Mouse (Mus musculus) erythroblast, embryonic 14.5 days (primary cell): ENCODE results near the gene Xirp2. TPM values are rescaled to one million over a fixed set of nuclear protein-coding genes. Genes with fewer than 3 reads are reported as not detected.

ENCODE experiments used
- H3K27me3 ChIP-seq: 2 replicates; pipeline ENCODE4 v1.6.1; 2012; ENCODE audit warnings: inconsistent platforms; ENCODE audit not compliant: control insufficient read depth
- H3K36me3 ChIP-seq: 2 replicates; pipeline ENCODE4 v1.6.1; 2012; ENCODE audit warnings: mild to moderate bottlenecking, inconsistent platforms; ENCODE audit not compliant: control insufficient read depth
- H3K4me1 ChIP-seq: 2 replicates; pipeline ENCODE4 v1.6.1; 2012; ENCODE audit warnings: inconsistent platforms; ENCODE audit not compliant: control insufficient read depth
- H3K4me3 ChIP-seq: replicated peaks from 2 replicates; pipeline ENCODE3; 2012; ENCODE audit warnings: moderate library complexity, mild to moderate bottlenecking, inconsistent platforms
- H3K9me3 ChIP-seq: 2 replicates; pipeline ENCODE4 v1.6.1; 2012; ENCODE audit warnings: low read length, inconsistent platforms, mixed read lengths; ENCODE audit not compliant: control insufficient read depth
- GATA1 ChIP-seq: IDR thresholded peaks from 2 replicates; pipeline ENCODE4 v1.6.1; 2012; ENCODE audit warnings: low read length, inconsistent platforms, mixed read lengths
- TAL1 ChIP-seq: IDR thresholded peaks from 3 replicates; pipeline ENCODE4 v1.6.1; 2012; ENCODE audit warnings: low read length, inconsistent platforms, mixed read lengths
- polyA plus RNA-seq: library from polyadenylated mRNA; stranded (reverse); fragments of >175 nt; gene quantifications from 2 replicates; pipeline ENCODE4 v1.2.3, GENCODE M21; 2012

Xirp2 gene
- polyA plus RNA-seq, 1 experiment: not detected

GRCm38 (mm10) chr2:67477753-67478152, 32.0 kb downstream of the Xirp2 start:
- no peaks in the 10 kb centered on the region for H3K9me3 ChIP-seq
- no peaks in the 10 kb centered on the region for H3K4me1 ChIP-seq

GRCm38 (mm10) chr2:67481051-67481450, 35.2 kb downstream of the Xirp2 start:
- H3K4me1 ChIP-seq: no peaks in the 10 kb centered on the region
- no peaks in the 10 kb centered on the region for H3K9me3 ChIP-seq
- no peak overlapping the region for H3K4me3 ChIP-seq
- H3K36me3 ChIP-seq: no peaks in the 10 kb centered on the region
- no peak for TF ChIP-seq TAL1
- no peak for TF ChIP-seq GATA1
- H3K27me3 ChIP-seq: no peaks in the 10 kb centered on the region

More at GRCm38 (mm10) chr2:67477753-67478152, 32.0 kb downstream of the Xirp2 start:
- Histone ChIP-seq H3K4me3 (no peak overlapping the region), H3K27me3 (no peaks in the 10 kb centered on the region), H3K36me3 (no peaks in the 10 kb centered on the region)
- TF ChIP-seq TAL1 (no peak), GATA1 (no peak)

GRCm38 (mm10) chr2:67486721-67487120, 40.9 kb downstream of the Xirp2 start:
- Histone ChIP-seq H3K36me3 (no peaks in the 10 kb centered on the region), H3K4me1 (no peaks in the 10 kb centered on the region), H3K27me3 (no peaks in the 10 kb centered on the region), H3K9me3 (peaks cover 3% of the 10 kb centered on the region; the same call in 1 of the 2 replicates), H3K4me3 (no peak overlapping the region)
- no peak for TF ChIP-seq TAL1
- TF ChIP-seq GATA1: no peak

GRCm38 (mm10) chr2:67487162-67487561, 41.4 kb downstream of the Xirp2 start:
- no peak for TF ChIP-seq GATA1
- TF ChIP-seq TAL1: no peak
- no peak overlapping the region for H3K4me3 ChIP-seq

GRCm38 (mm10) chr2:67488465-67489127, 42.8 kb downstream of the Xirp2 start:
- Histone ChIP-seq H3K9me3 (peaks cover 3% of the 10 kb centered on the region; the same call in 1 of the 2 replicates), H3K36me3 (no peaks in the 10 kb centered on the region), H3K4me3 (no peak overlapping the region), H3K27me3 (no peaks in the 10 kb centered on the region), H3K4me1 (no peaks in the 10 kb centered on the region)
- TF ChIP-seq TAL1 (no peak), GATA1 (no peak)

More at GRCm38 (mm10) chr2:67487162-67487561, 41.4 kb downstream of the Xirp2 start:
- peaks cover 3% of the 10 kb centered on the region; the same call in 1 of the 2 replicates for H3K9me3 ChIP-seq
- no peaks in the 10 kb centered on the region for H3K4me1 ChIP-seq
- no peaks in the 10 kb centered on the region for H3K27me3 ChIP-seq
- no peaks in the 10 kb centered on the region for H3K36me3 ChIP-seq

GRCm38 (mm10) chr2:67489128-67489492, 43.3 kb downstream of the Xirp2 start:
- no peak overlapping the region for H3K4me3 ChIP-seq
- H3K4me1 ChIP-seq: no peaks in the 10 kb centered on the region
- H3K36me3 ChIP-seq: no peaks in the 10 kb centered on the region
- no peaks in the 10 kb centered on the region for H3K27me3 ChIP-seq
- TF ChIP-seq TAL1 (no peak), GATA1 (no peak)
- H3K9me3 ChIP-seq: peaks cover 3% of the 10 kb centered on the region; the same call in 1 of the 2 replicates

- no peaks in the 10 kb centered on the region for H3K4me1 ChIP-seq
- H3K9me3 ChIP-seq: no peaks in the 10 kb centered on the region
- no peaks in the 10 kb centered on the region for H3K27me3 ChIP-seq
- H3K4me3 ChIP-seq: no peak overlapping the region
- H3K36me3 ChIP-seq: no peaks in the 10 kb centered on the region
- no peak for TF ChIP-seq GATA1
- TF ChIP-seq TAL1: no peak
Measured at GRCm38 (mm10) chr2:67505457-67505856, 59.7 kb downstream of the Xirp2 start.

- Histone ChIP-seq H3K27me3 (no peaks in the 10 kb centered on the region), H3K4me3 (no peak overlapping the region), H3K9me3 (peaks cover 11% of the 10 kb centered on the region), H3K4me1 (no peaks in the 10 kb centered on the region), H3K36me3 (no peaks in the 10 kb centered on the region)
- TF ChIP-seq GATA1 (no peak), TAL1 (no peak)
Measured at GRCm38 (mm10) chr2:67516405-67516804, 70.6 kb downstream of the Xirp2 start.

- Histone ChIP-seq H3K36me3 (no peaks in the 10 kb centered on the region), H3K27me3 (no peaks in the 10 kb centered on the region), H3K9me3 (no peaks in the 10 kb centered on the region), H3K4me3 (no peak overlapping the region), H3K4me1 (no peaks in the 10 kb centered on the region)
- TF ChIP-seq GATA1: no peak
- TF ChIP-seq TAL1: no peak
Measured at GRCm38 (mm10) chr2:67535347-67535746, 89.5 kb downstream of the Xirp2 start.

GRCm38 (mm10) chr2:67539426-67539825, 93.6 kb downstream of the Xirp2 start:
- no peak overlapping the region for H3K4me3 ChIP-seq

More at GRCm38 (mm10) chr2:67539426-67539825, 93.6 kb downstream of the Xirp2 start:
- Histone ChIP-seq H3K27me3 (no peaks in the 10 kb centered on the region), H3K9me3 (no peaks in the 10 kb centered on the region), H3K36me3 (no peaks in the 10 kb centered on the region), H3K4me1 (no peaks in the 10 kb centered on the region)
- TF ChIP-seq TAL1 (no peak), GATA1 (no peak)
